Mouse (Mus musculus) MEL-GATA-1-ER (cell line): Measurements from ENCODE around the gene Serpinb6a.

Experiments used
- DNase-seq: peaks from one replicate; pipeline ENCODE4 v3.0.0-alpha.2; 2012; ENCODE audit warnings: low read depth; ENCODE audit errors: extremely low read depth

Gene Serpinb6a

GRCm38 (mm10) chr13:33921041-33921440 lies 81.6 kb downstream of the Serpinb6a start:
- DNase-seq, result no peak

- no peak for DNase-seq
Measured at GRCm38 (mm10) chr13:33906821-33907220, 95.8 kb downstream of the Serpinb6a start.

- no peak for DNase-seq
Measured at GRCm38 (mm10) chr13:33905176-33905954, 97.2 kb downstream of the Serpinb6a start, which contains the start of gene Serpinb6c. TSS of gene Serpinb6c (minus strand) at chr13:33905708.

DNA sequence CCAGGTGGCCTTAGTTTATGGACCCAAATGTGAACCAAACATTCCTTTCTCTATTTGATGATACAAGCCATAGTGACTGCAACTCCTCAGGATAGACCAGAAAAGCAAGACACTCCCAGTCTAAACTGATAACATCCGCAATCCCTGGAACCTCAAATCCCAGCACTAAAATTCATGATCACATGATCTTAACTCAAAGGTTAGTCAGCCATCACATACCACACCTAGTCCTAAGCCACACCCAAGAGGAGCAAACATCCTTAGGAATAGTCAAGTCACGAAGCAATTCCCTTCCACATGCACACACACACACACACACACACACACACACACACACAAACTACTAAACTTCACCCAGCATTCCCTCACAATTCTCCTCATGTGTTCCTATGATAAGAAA lies 99.3 kb downstream of the Serpinb6a start:
- DNase-seq, result no peak

DNA sequence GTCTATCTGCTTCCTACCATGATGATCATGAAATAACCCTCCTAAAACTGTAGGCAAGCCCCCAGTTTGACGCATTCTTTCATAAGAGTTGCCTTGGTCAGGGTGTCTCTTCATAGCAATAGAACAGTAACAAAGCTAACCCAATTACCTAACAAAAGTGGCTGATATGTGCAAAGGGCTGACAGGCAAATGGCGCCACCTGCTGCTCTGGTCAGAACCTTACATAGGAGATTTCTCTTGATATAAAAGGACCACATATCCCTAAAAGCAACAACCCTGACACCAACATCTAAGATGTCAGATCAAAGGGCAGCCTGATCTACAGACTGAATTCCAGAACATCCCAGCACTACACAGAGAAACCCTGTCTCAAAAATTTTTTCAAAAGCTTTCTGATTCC lies 108.4 kb downstream of the Serpinb6a start:
- peak; percentile 26 for DNase-seq
